Mouse (Mus musculus) 3134 (cell line): ENCODE data around the gene Cckar.

Source experiments
- DNase-seq: peaks from one replicate; pipeline ENCODE4 v3.0.0-alpha.2; 2011; ENCODE audit warnings: low spot score; ENCODE audit not compliant: insufficient read length; ENCODE audit errors: extremely low read depth

Gene Cckar

GRCm38 (mm10) chr5:53707235-53708177 is at the start of gene Cckar:
TSS of gene Cckar (minus strand) at chr5:53707705.
- no peak for DNase-seq

GRCm38 (mm10) chr5:53744061-53744460 is 36.6 kb upstream of the Cckar start:
- no peak for DNase-seq

- DNase-seq: no peak
Observed at GRCm38 (mm10) chr5:53732933-53733332, 25.4 kb upstream of the Cckar start.

DNA sequence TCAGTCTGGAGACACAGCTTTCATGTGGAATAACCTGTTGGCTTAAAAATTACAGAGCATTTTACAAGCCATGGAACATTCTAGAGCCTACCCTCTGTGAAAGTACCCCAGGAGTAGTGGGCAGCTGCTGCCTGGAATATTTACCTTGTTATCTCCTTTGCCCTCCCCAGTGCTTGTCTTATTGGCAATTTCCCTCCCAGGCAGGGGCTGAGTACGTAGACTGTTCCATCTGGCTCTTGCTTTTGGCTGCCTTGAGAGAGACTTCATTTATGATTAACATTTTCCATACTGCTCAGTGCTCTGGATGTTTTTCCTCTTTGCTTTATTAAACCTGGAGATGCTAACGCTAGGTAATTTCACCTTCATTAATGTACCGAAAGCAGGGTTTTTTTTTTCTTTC is 20.1 kb upstream of the Cckar start:
- DNase-seq: no peak

DNA sequence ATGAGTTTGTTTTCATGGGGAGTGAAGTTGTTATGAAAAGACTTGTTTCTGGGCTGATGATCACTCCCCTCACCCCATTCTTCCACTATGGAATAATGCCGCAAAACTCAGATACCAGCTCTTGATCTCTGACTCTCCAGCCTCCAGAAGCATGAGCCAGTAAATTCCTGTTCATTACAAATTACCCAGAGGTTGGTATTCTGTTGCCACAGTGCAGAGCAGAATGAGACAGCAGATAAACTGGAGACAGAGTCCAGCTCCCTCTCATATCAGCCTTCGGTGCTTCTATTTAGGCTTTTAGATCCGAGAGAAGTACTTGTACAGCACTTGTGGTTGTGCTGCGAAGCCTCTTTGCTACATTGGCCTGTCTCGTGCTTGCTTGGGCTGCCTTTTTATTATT is 18.5 kb upstream of the Cckar start:
- DNase-seq: no peak

DNA sequence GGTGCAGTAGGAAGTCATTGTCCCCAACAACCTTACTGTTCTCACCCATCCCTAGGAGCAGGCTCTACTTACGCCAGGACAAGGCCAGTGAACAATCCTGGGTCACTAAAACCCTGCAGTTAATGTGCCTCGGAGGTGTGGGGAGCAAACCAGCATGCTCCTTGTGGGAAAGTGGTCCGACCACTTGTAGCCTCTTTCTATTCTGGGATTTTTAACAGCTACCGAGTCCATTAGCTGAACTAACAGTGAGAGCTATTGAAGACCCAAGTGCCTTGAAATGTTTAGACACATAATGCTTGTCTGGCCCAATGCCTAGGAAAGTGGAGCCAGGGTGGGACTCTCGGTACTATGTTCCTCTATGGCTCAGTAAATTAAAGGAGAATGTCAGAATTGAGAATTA is 9.0 kb upstream of the Cckar start:
- no peak for DNase-seq

- DNase-seq: no peak
Observed at GRCm38 (mm10) chr5:53711277-53711676, 3.8 kb upstream of the Cckar start.

- DNase-seq: no peak
Observed at GRCm38 (mm10) chr5:53708191-53708590, 686 bp upstream of the Cckar start.

- DNase-seq: no peak
Observed at GRCm38 (mm10) chr5:53702686-53703085, 4.8 kb downstream of the Cckar start.

DNA sequence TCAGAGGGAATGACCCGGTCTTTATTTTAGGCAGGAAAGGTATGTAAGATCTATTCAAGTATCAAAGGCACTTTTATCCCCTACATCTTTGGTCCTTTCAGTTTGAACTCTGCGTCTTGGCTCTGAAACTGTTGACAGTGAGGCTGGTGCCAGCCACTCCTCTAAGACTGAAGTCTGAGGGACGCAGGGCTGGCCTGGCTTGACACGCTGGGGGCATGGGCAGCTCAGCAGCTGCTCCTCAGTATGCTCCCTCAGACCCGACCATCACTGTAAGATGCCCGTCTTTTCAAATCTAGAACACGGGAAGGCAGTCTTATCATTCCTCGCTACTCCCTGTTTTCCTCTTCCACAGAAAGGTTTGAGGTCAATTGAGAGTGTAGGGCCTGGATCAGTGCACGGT is 9.7 kb downstream of the Cckar start:
- no peak for DNase-seq

DNA sequence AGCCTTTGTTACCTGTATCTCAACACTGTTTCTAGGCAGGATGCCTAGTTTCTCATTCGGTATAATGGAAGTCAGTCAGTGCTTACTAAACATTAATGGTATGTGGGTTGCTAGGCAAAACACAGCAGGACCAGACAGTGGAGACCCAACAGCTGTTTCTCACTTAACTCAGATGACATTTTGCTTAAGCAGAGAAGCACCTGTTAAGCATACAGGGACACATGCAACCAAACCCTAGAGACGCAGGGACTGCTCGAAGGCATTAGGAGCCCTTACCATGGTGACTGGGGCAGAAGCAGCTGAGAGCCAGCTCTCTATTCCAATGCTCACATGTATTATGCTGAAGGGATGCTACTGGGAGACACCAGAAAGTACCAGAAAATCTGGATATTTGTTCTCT is 10.8 kb downstream of the Cckar start:
- DNase-seq: no peak

- no peak for DNase-seq
Observed at GRCm38 (mm10) chr5:53692662-53693061, 14.8 kb downstream of the Cckar start.

- DNase-seq: no peak
Observed at GRCm38 (mm10) chr5:53692100-53692499, 15.4 kb downstream of the Cckar start.

DNA sequence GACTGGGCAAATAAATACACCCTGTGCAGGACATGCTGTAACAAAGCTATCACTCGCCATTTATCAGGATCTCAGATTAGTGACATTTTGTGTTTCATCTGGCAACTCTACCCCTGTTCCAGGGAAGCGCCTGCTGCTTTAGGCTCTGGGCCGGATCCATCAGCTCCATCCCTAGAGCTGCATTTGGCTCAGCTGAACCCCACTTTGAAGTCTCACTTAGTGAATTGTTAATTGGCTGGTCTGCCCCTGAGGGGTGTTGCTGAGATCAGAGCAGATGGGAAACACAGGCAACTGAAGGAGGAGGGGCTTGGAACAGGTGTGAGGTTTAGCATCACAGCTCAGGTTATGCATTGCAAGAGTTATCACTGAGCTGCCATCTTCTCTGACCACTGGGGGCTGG is 15.9 kb downstream of the Cckar start:
- no peak for DNase-seq

DNA sequence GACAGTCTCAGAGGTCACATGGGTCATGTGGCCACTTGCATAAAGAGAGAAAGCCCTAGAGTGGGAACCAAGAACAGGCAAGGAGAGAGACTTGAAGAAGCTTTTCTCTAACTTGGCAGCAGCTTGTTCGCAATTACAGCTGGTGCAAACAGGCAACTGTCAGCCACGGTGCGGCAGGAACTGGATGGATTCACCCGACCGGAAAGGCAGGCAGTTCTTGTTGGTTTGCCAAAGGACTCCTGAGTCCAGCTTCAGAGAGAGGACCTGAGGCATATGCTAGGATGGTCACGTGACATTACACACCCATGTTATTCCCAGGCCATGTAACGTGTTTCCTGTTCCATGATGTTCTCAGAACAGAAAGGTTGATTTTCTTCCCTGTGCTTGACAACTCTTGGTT is 19.2 kb downstream of the Cckar start:
- no peak for DNase-seq

DNA sequence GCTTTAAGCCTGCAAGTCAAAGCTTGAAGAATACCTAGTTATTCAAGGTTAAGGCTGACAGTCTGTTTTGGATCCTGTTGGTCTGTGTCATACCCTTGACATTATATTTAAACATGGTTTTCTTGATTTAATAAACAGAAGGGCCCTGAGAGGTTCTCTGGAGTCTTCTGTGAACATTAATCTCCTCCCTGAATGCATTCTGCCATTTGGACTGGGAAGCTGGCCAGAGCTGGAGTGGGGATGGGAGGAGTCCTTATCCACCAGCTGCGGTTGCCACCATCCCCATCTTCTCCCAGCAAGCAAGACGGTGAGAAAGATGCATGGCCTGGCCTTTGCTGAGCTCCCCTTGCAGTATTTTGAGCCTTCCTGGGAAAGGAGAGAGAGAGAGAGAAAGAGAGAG is 21.1 kb downstream of the Cckar start:
- DNase-seq: no peak

DNA sequence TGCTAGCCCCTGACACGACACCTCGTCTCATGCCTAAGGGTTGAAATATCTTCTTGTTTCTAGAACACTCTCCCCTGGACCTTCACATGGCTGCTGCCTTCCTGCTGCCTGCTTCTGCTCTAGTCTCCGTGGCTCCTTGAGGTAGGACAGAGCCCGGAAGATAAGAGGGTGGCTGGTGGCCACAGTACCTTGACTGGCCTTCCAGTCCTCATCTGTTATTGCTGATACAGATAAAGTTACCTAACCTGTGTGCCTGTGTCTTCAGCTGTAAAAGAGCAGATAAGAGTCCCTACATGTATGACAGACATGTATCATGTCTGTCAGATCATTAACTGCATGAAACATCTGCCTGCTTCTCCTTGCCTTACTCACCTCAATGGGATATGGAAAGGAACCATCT is 21.9 kb downstream of the Cckar start:
- no peak for DNase-seq

DNA sequence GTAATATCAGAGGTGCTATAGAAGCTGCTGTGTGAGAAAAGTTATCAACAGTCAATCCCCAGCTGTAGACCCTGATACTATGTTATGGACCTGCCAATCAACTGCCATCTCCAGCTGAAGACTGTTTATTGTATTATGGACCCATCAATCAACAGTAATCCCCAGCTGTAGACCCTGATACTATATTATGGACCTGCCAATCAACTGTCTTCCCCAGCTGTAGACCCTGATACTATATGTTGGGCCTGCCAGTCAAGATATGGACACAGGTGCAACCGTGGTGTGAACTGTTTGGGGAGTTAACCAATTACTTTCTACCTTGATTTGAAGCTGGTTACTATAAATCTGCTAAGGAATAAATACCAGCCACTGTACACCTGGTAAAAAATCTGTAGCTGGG is 23.1 kb downstream of the Cckar start:
- DNase-seq: no peak

DNA sequence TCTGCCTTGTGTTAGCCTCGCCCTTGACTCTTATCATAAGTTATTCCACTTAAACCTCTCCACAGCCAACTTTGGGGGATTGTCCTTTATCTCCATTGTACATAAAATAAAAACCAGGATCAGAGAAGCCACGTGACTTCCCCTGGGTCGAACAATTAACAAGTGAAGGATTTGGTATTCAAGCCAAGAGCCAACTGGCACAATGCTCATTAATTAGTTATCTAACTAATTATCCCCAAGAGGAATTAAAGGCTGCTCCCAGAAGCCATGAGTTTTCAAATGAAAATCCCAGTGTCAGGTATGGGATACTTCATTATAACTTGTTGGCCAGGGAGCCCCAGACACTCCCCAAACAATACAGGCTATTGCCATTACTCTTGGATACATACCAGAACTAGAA is 23.6 kb downstream of the Cckar start:
- DNase-seq: no peak

DNA sequence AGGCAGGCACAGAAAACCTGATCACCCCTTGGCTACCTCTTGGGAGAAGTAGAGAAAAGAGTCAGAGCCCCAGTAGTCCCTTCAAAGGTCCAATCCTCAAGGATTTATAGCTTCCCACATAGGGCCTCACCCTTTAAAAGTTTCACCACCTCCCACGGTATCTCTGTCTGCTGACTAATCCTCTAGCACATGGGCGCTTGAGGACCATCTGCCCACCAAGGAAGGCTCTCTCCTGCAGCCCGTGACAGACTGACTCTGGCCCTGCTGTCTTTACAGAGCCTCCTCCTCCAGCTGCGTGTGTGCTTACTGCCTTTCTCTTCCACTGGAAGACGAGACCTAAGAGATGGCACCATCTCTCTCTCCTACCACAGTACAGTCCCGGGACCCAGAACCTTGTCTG is 27.9 kb downstream of the Cckar start:
- DNase-seq: no peak

DNA sequence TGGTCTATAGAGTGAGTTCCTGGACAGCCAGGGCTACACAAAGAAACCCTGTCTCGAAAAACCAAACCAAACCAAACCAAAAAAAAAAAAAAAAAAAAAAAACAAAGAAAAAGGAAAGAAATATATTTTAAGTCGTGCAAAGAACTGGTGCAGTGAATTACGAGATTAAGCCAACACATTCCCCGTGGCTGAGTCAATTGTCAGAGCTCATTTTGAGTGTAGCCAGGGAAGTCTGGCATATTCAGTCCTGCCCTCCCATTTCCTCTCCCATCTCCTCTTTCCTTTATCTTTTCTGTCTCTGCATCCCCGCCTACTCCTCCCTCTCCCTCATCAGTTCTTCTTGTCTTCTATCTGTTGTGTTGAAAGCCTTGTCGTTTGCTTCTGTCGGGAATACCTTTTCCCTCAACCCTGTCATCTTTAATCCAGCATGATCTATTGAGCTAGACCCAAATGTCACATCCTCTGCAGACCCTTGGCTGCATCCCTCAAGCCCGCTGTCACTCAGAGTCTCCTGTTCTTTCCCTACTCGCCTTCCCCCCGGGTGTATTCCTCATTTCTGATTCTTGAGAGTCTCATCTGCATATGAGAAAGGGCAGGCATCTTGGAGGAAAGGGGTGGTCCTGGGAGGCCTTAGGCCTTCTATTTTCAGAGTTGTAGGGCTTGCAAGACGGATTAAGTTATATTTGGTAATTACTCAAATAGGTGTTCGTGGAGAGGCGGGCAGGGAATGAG is 29.3 kb downstream of the Cckar start:
- no peak for DNase-seq

- DNase-seq: no peak
Observed at GRCm38 (mm10) chr5:53676671-53677070, 30.8 kb downstream of the Cckar start.
